Mouse (Mus musculus) embryonic facial prominence, embryonic 12.5 days (tissue): ENCODE data around the gene Spaca5. TPM values are rescaled to one million over a fixed set of nuclear protein-coding genes. Genes with fewer than 3 reads are reported as not detected.

Experiments used
- ATAC-seq: fragments of 200-750 bp; cut with Nextera tagmentation; 2 replicates; pipeline ENCODE4 v1.8.0; 2017; ENCODE audit not compliant: insufficient number of reproducible peaks, insufficient read depth, low FRiP score, low TSS enrichment
- H3K27ac ChIP-seq: fragments of 300-500 bp; sonication (generic); 2 replicates; pipeline ENCODE4 v1.5.1; 2016; ENCODE audit warnings: mild to moderate bottlenecking
- H3K27me3 ChIP-seq: fragments of 300-500 bp; sonication (generic); 2 replicates; pipeline ENCODE4 v1.6.1; 2016; ENCODE audit warnings: mild to moderate bottlenecking, moderate library complexity
- H3K36me3 ChIP-seq: fragments of 300-500 bp; sonication (generic); 2 replicates; pipeline ENCODE4 v1.6.1; 2016; ENCODE audit warnings: mild to moderate bottlenecking
- H3K4me1 ChIP-seq: fragments of 300-500 bp; sonication (generic); 2 replicates; pipeline ENCODE4 v1.6.1; 2016
- H3K4me2 ChIP-seq: fragments of 300-500 bp; sonication (generic); replicated peaks from 2 replicates; pipeline ENCODE4 v1.6.1; 2016; ENCODE audit warnings: mild to moderate bottlenecking, moderate library complexity
- H3K4me3 ChIP-seq: fragments of 300-500 bp; sonication (generic); 2 replicates; pipeline ENCODE4 v1.5.1; 2016; ENCODE audit warnings: mild to moderate bottlenecking
- H3K9ac ChIP-seq: fragments of 300-500 bp; sonication (generic); 2 replicates; pipeline ENCODE4 v1.6.1; 2016; ENCODE audit warnings: mild to moderate bottlenecking, moderate library complexity
- H3K9me3 ChIP-seq: fragments of 300-500 bp; sonication (generic); 2 replicates; pipeline ENCODE4 v1.6.1; 2016; ENCODE audit warnings: mild to moderate bottlenecking, moderate library complexity
- WGBS: fragments of 180-500 bp; shearing (Covaris S2); methylation state at CpG from one replicate; pipeline ENCODE4 v1.1.7; 2016; 5-methylcytosine and 5-hydroxymethylcytosine counted together
- polyA plus RNA-seq: library from polyadenylated mRNA; unstranded; fragments of >200 nt; fragmentation: Nextera tagmentation; extraction: Ambion mirVana; gene quantifications from 2 replicates; pipeline ENCODE4 v1.2.1, GENCODE M21; 2016

Gene Spaca5
- not detected in 2 replicates for polyA plus RNA-seq

- Histone ChIP-seq H3K27me3 (no peaks in the 10 kb centered on the region), H3K4me1 (no peaks in the 10 kb centered on the region)
- ATAC-seq, result no peak
These were observed at the start of gene Spaca5 for GRCm38 (mm10) chrX:21068106-21068505. Gene Spaca5, plus strand, starts transcription at chrX:21068406.

GRCm38 (mm10) chrX:21061460-21061859, 6.7 kb upstream of the Spaca5 start:
- ATAC-seq, result no peak
- H3K27ac ChIP-seq, result no peak overlapping the region
- H3K9me3 ChIP-seq, result no peaks in the 10 kb centered on the region
- no peaks in the 10 kb centered on the region for H3K27me3 ChIP-seq
- peak overlapping the region; percentile 47 for H3K4me2 ChIP-seq
- 0 out of 2 replicates have a peak overlapping the region, but pooled peaks have one; percentile 41 for H3K9ac ChIP-seq
- peak overlapping the region; percentile 45 for H3K4me3 ChIP-seq
- H3K36me3 ChIP-seq, result no peaks in the 10 kb centered on the region
- WGBS, result 32% methylated on average over 9 of the region's 9 CpGs
- H3K4me1 ChIP-seq, result no peaks in the 10 kb centered on the region

More at GRCm38 (mm10) chrX:21068106-21068505, at the start of gene Spaca5:
- no peaks in the 10 kb centered on the region for H3K36me3 ChIP-seq
- no peak within 1 kb of the TSS for H3K9ac ChIP-seq
- no peak within 1 kb of the TSS for H3K4me3 ChIP-seq
- no peaks in the 10 kb centered on the region for H3K9me3 ChIP-seq
- H3K4me2 ChIP-seq, result no peak within 1 kb of the TSS
- no peak within 1 kb of the TSS for H3K27ac ChIP-seq

- H3K27ac ChIP-seq, result no peak within 1 kb of the TSS
- WGBS, result 15% methylated on average over 25 of the region's 25 CpGs
These were observed 6.2 kb upstream of the Spaca5 start, which contains the start of gene Zfp182 for GRCm38 (mm10) chrX:21061866-21062543. Gene Zfp182, minus strand, starts transcription at chrX:21062316.

GRCm38 (mm10) chrX:21062544-21062890, 5.7 kb upstream of the Spaca5 start:
- no peak overlapping the region for H3K27ac ChIP-seq
- 0 out of 2 replicates have a peak overlapping the region, but pooled peaks have one; percentile 45 for H3K4me3 ChIP-seq

More at GRCm38 (mm10) chrX:21061866-21062543, 6.2 kb upstream of the Spaca5 start, which contains the start of gene Zfp182:
- H3K4me2 ChIP-seq, result peak within 1 kb of the TSS; percentile 47
- no peaks in the 10 kb centered on the region for H3K9me3 ChIP-seq
- ATAC-seq, result peak; percentile 93
- H3K27me3 ChIP-seq, result no peaks in the 10 kb centered on the region
- H3K4me1 ChIP-seq, result no peaks in the 10 kb centered on the region
- H3K36me3 ChIP-seq, result no peaks in the 10 kb centered on the region
- 0 out of 2 replicates have a peak within 1 kb of the TSS, but pooled peaks have one; percentile 41 for H3K9ac ChIP-seq
- H3K4me3 ChIP-seq, result peak within 1 kb of the TSS; percentile 45

GRCm38 (mm10) chrX:21088645-21088982, 20.4 kb downstream of the Spaca5 start:
- H3K27me3 ChIP-seq, result no peaks in the 10 kb centered on the region
- H3K27ac ChIP-seq, result no peak overlapping the region
- no peaks in the 10 kb centered on the region for H3K4me1 ChIP-seq
- 0 out of 2 replicates have a peak, but pooled peaks have one; percentile 41 for ATAC-seq
- H3K9me3 ChIP-seq, result no peaks in the 10 kb centered on the region
- peak overlapping the region; percentile 35 for H3K4me3 ChIP-seq
- 0 out of 2 replicates have a peak, but pooled peaks cover 2% of the 10 kb centered on the region for H3K36me3 ChIP-seq
- 48% methylated on average over 6 of the region's 6 CpGs for WGBS
- H3K4me2 ChIP-seq, result peak overlapping the region; percentile 42
- no peak overlapping the region; the same call in 1 of the 2 replicates for H3K9ac ChIP-seq

More at GRCm38 (mm10) chrX:21062544-21062890, 5.7 kb upstream of the Spaca5 start:
- H3K9me3 ChIP-seq, result no peaks in the 10 kb centered on the region
- H3K9ac ChIP-seq, result no peak overlapping the region
- no peaks in the 10 kb centered on the region for H3K36me3 ChIP-seq
- H3K4me2 ChIP-seq, result peak overlapping the region; percentile 31; the same call in 1 of the 2 replicates
- 68% methylated on average over 3 of the region's 3 CpGs for whole genome bisulfite sequencing
- no peaks in the 10 kb centered on the region for H3K27me3 ChIP-seq
- no peaks in the 10 kb centered on the region for H3K4me1 ChIP-seq
- no peak for ATAC-seq

GRCm38 (mm10) chrX:21088983-21089866, 21.0 kb downstream of the Spaca5 start, which contains the start of gene Zfp300:
Gene Zfp300, minus strand, starts transcription at chrX:21089527.
- H3K36me3 ChIP-seq, result no peaks in the 10 kb centered on the region
- H3K9ac ChIP-seq, result no peak within 1 kb of the TSS; the same call in 1 of the 2 replicates
- peak within 1 kb of the TSS; percentile 35 for H3K4me3 ChIP-seq
- peak within 1 kb of the TSS; percentile 80 for H3K27ac ChIP-seq
- H3K27me3 ChIP-seq, result no peaks in the 10 kb centered on the region
- H3K4me2 ChIP-seq, result peak within 1 kb of the TSS; percentile 42
- ATAC-seq, result peak; percentile 75; the same call in 1 of the 2 replicates
- 20% methylated on average over 27 of the region's 27 CpGs for WGBS
- H3K9me3 ChIP-seq, result no peaks in the 10 kb centered on the region
- H3K4me1 ChIP-seq, result no peaks in the 10 kb centered on the region

GRCm38 (mm10) chrX:21089867-21090239, 21.6 kb downstream of the Spaca5 start:
- Histone ChIP-seq H3K36me3 (no peaks in the 10 kb centered on the region), H3K9ac (no peak overlapping the region), H3K27ac (no peak overlapping the region), H3K4me2 (peak overlapping the region; percentile 42), H3K4me1 (no peaks in the 10 kb centered on the region), H3K9me3 (no peaks in the 10 kb centered on the region), H3K4me3 (peak overlapping the region; percentile 35), H3K27me3 (no peaks in the 10 kb centered on the region)
- whole genome bisulfite sequencing, result 52% methylated on average over 7 of the region's 7 CpGs
- no peak for ATAC-seq

GRCm38 (mm10) chrX:21115520-21115919, 47.3 kb downstream of the Spaca5 start, which contains the start of gene Ssxa1:
Gene Ssxa1, plus strand, starts transcription at chrX:21115820.
- no peaks in the 10 kb centered on the region for H3K27me3 ChIP-seq
- H3K4me2 ChIP-seq, result no peak within 1 kb of the TSS
- no peaks in the 10 kb centered on the region for H3K4me1 ChIP-seq
- 77% methylated on average over 4 of the region's 4 CpGs for WGBS
- H3K9me3 ChIP-seq, result no peaks in the 10 kb centered on the region
- no peak within 1 kb of the TSS for H3K9ac ChIP-seq
- H3K27ac ChIP-seq, result no peak within 1 kb of the TSS
- H3K36me3 ChIP-seq, result no peaks in the 10 kb centered on the region
- ATAC-seq, result no peak
- H3K4me3 ChIP-seq, result no peak within 1 kb of the TSS

Other genes starting within 250 kb of the Spaca5 start
- gene Timp1, start 198.2 kb upstream of the Spaca5 start, polyA plus RNA-seq, result 16.0 and 17.9 TPM in 2 replicates
- 2.3 and 2.5 TPM in 2 replicates for gene Syn1, start 147.4 kb upstream of the Spaca5 start, polyA plus RNA-seq
- gene Cfp, start 136.9 kb upstream of the Spaca5 start, polyA plus RNA-seq, result 3.4 and 4.3 TPM in 2 replicates
- 18.0 and 18.8 TPM in 2 replicates for gene Elk1, start 117.8 kb upstream of the Spaca5 start, polyA plus RNA-seq
- gene Uxt, start 106.4 kb upstream of the Spaca5 start, polyA plus RNA-seq, result 51.2 and 52.1 TPM in 2 replicates
- 6.7 and 7.1 TPM in 2 replicates for gene Zfp182, start 6.1 kb upstream of the Spaca5 start, polyA plus RNA-seq
- gene Zfp300, start 21.1 kb downstream of the Spaca5 start, polyA plus RNA-seq, result 2.2 and 2.9 TPM in 2 replicates
- gene Ssxa1, start 47.4 kb downstream of the Spaca5 start, polyA plus RNA-seq, result not detected in 2 replicates
- not detected in 2 replicates for gene Gm21876, start 107.2 kb downstream of the Spaca5 start, polyA plus RNA-seq